Mouse (Mus musculus): ENCODE data around the gene Dzip1.

GRCm38 (mm10) chr14:118834313-118834712, 90.9 kb downstream of the Dzip1 start:
- TF ChIP-seq CTCF (conservative IDR thresholded peaks at IDR 0.05; ENCODE audit: insufficient read depth, insufficient read length, low read depth, low read length) (no peak), POLR2A (IDR thresholded peaks at IDR 0.05; ENCODE audit: low read depth, low read length) (no peak)

Data from kidney, adult 2 months (tissue).